Mouse (Mus musculus) brain, embryonic 14.5 days (tissue): Measurements from ENCODE around the gene Mapkapk2. TPM values are rescaled to one million over a fixed set of nuclear protein-coding genes. Genes with fewer than 3 reads are reported as not detected.
A peak's percentile ranks its signal among the peaks of the same experiment; 100 is the strongest.

Experiments
- DNase-seq: peaks from one replicate; pipeline ENCODE4 v3.0.0-alpha.2; 2011; ENCODE audit warnings: low read depth
- CTCF ChIP-seq: fragments of 200-500 bp; IDR thresholded peaks from 2 replicates; pipeline ENCODE4 v1.5.1; 2012; ENCODE audit warnings: inconsistent platforms, mild to moderate bottlenecking, moderate library complexity, borderline replicate concordance; ENCODE audit not compliant: insufficient read depth, insufficient read length; ENCODE audit errors: extremely low read depth
- POLR2A ChIP-seq: fragments of 200-500 bp; IDR thresholded peaks from 2 replicates; pipeline ENCODE4 v1.6.1; 2012; ENCODE audit warnings: mild to moderate bottlenecking, inconsistent platforms, borderline replicate concordance; ENCODE audit not compliant: poor library complexity, insufficient read depth, insufficient read length, severe bottlenecking; ENCODE audit errors: extremely low read depth
- polyA plus RNA-seq: library from polyadenylated mRNA; depleted of rRNA; stranded (reverse); fragments of >200 nt; gene quantifications from 2 replicates; pipeline ENCODE4 v1.2.3, GENCODE M21; 2012

Gene Mapkapk2
- polyA plus RNA-seq, 1 experiment: 50.5 TPM

GRCm38 (mm10) chr1:131089525-131090127 lies 8.0 kb downstream of the Mapkapk2 start:
- DNase-seq: no peak
- TF ChIP-seq CTCF (no peak), POLR2A (no peak)

- TF ChIP-seq CTCF: no peak
- TF ChIP-seq POLR2A: no peak
- no peak for DNase-seq
These were observed 9.1 kb downstream of the Mapkapk2 start for GRCm38 (mm10) chr1:131088547-131088946.

GRCm38 (mm10) chr1:131086907-131087306 lies 10.7 kb downstream of the Mapkapk2 start:
- DNase-seq: peak; percentile 38
- no peak for TF ChIP-seq CTCF
- TF ChIP-seq POLR2A: no peak

- peak; percentile 75 for DNase-seq
- no peak for TF ChIP-seq POLR2A
- TF ChIP-seq CTCF: no peak
These were observed 11.5 kb downstream of the Mapkapk2 start for GRCm38 (mm10) chr1:131085957-131086739.

- TF ChIP-seq CTCF (no peak), POLR2A (no peak)
- no peak for DNase-seq
These were observed 12.4 kb downstream of the Mapkapk2 start for GRCm38 (mm10) chr1:131085272-131085671.

- no peak for TF ChIP-seq POLR2A
- TF ChIP-seq CTCF: no peak
- peak; percentile 57 for DNase-seq
These were observed 13.3 kb downstream of the Mapkapk2 start for GRCm38 (mm10) chr1:131084289-131084688.

GRCm38 (mm10) chr1:131083609-131084008 lies 14.0 kb downstream of the Mapkapk2 start:
- TF ChIP-seq POLR2A (no peak), CTCF (no peak)
- DNase-seq: no peak

GRCm38 (mm10) chr1:131083122-131083521 lies 14.5 kb downstream of the Mapkapk2 start:
- DNase-seq: no peak
- TF ChIP-seq CTCF (no peak), POLR2A (no peak)

GRCm38 (mm10) chr1:131080686-131081085 lies 16.9 kb downstream of the Mapkapk2 start:
- TF ChIP-seq CTCF: no peak
- no peak for TF ChIP-seq POLR2A
- DNase-seq: no peak

- TF ChIP-seq CTCF: peak; percentile 28; the same call in 1 of the 2 replicates
- TF ChIP-seq POLR2A: no peak
- DNase-seq: peak; percentile 58
These were observed 17.9 kb downstream of the Mapkapk2 start for GRCm38 (mm10) chr1:131079762-131080161.

GRCm38 (mm10) chr1:131078761-131079330 lies 18.8 kb downstream of the Mapkapk2 start:
- TF ChIP-seq POLR2A (no peak), CTCF (no peak)

More at GRCm38 (mm10) chr1:131078761-131079330, 18.8 kb downstream of the Mapkapk2 start:
- DNase-seq: peak; percentile 98
